Comparison of ENCODE assay signal across 18 mouse cellular contexts in genomic region chr14:21515505-21515904, GRCm38 (mm10). TPM values are rescaled to one million over a fixed set of nuclear protein-coding genes. Genes with fewer than 3 reads are reported as not detected.
DNase-seq lines count a peak whose midpoint lies in the region; TF ChIP-seq lines count a peak whose summit lies in the region.
"Had no signal": no experiment of that assay in that cellular context is flagged by ENCODE, and none has a peak within 500 bp of the region (broad histone marks: within the 10 kb centered on the region; RNA-seq: fewer than 3 reads in every experiment).

No protein-coding gene starts in this region.

- peak; percentile 42 to 47 for DNase-seq in cerebellum, adult 18-20 months
- no peak for DNase-seq in cerebellum, adult 11 months
- DNase-seq in layer of hippocampus, adult 2 months (ENCODE audit: low spot score in 2 of 2): peak in 1 of 2 experiments; percentile 39
- no peak for DNase-seq in layer of hippocampus, postnatal 25 days (ENCODE audit: extremely low spot score in 1 of 2, low spot score in 1 of 2)
- DNase-seq in brain, adult 2 months (ENCODE audit: low read depth, low spot score): peak; percentile 67
- DNase-seq in cerebellum, adult 9-10 months: peak; percentile 55
- DNase-seq in spleen, postnatal 4 days (ENCODE audit: low spot score in 2 of 2): no peak
- DNase-seq in thymus, postnatal 25 days: no peak
- DNase-seq: adrenal gland, postnatal 14 days; embryo, embryonic 11 days; gastrocnemius, postnatal 25 days had no signal

- H3K4me3 ChIP-seq in layer of hippocampus, adult 2 months: no peak overlapping the region
- H3K4me3 ChIP-seq: embryonic facial prominence, embryonic 15.5 days; erythroblast, embryonic 14.5 days; forebrain, embryonic 10.5 days; heart, embryonic 12.5 days; hindbrain, embryonic 10.5 days; intestine, embryonic 15.5 days had no signal

- peak overlapping the region; percentile 52; the same call in 1 of the 2 replicates for H3K27ac ChIP-seq in layer of hippocampus, adult 2 months
- H3K27ac ChIP-seq: embryonic facial prominence, embryonic 15.5 days; forebrain, embryonic 10.5 days; hindbrain, embryonic 10.5 days; hindbrain, embryonic 14.5 days; intestine, embryonic 15.5 days had no signal

- TF ChIP-seq CTCF in layer of hippocampus, adult 2 months (conservative IDR thresholded peaks at IDR 0.05): no peak

RNA-seq across cellular contexts. Expression of gene Kat6b, which starts 34.3 kb away (rescaled TPM):
- 100 to 1,000 TPM; 104 to 117 TPM for total RNA-seq in layer of hippocampus, adult 2 months (2021)
- 10 to 100 TPM; 70.0 to 83.4 TPM for total RNA-seq in layer of hippocampus, postnatal 25 days (2021)

Comparison
In these comparisons a context has a peak if more than half of its experiments do, and no peak if none do; other contexts are left out.
1. DNase-seq: peak in cerebellum, adult 18-20 months (2 of 2), brain, adult 2 months (single experiment) and cerebellum, adult 9-10 months (single experiment); none in cerebellum, adult 11 months (single experiment), layer of hippocampus, postnatal 25 days (0 of 2), spleen, postnatal 4 days (0 of 2) and thymus, postnatal 25 days (single experiment).